Mouse (Mus musculus): ENCODE measurements at regions not wholly inside any gene's neighbourhood (a gene's known extent, or its start where the extent isn't known, plus 50 kb on each side); places are given as distances from the start of the nearest gene placed in this dataset.
A peak's percentile ranks its signal among the peaks of the same experiment; 100 is the strongest.

GRCm38 (mm10) chrX:132800441-132800840, 888.3 kb downstream of the Pcdh19 start:
- DNase-seq (ENCODE audit: low read depth, low spot score) = no peak

DNA sequence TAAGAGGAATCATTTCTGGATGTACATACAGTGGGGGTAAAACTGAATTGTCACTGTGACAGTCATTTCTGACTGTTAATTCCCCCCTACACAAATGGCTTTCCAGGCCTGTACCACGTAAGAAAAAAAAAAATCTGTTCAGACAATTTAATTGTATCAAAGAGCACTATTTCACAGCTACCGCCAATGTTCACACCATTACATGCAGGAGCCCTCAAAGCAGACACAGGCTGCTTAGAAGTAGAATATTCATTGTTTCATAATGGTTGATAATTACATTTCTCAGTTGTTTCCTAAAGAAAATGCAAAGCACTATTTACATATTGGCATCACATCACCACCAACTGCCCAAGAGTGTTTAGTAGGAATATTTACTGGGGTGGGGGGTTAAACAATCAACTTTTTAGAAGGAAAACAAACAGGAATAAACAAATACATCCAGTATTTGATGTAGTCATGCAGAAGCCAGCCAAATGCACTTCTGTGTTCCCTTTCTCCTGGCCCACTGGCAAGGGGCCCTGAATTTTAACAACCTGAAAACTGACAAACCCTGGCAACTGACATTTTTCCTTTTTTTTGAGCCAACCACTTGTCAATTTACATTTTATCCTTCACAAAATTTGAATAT, 898.7 kb downstream of the Pcdh19 start:
- peak; percentile 16 for DNase-seq (ENCODE audit: low read depth, low spot score)

Measured in brain, embryonic 18.5 days (tissue).